Mouse (Mus musculus) small intestine, adult 2 months (tissue): ENCODE results near the gene Ctsw.

Experiments
- CTCF ChIP-seq: fragments of 200-500 bp; IDR thresholded peaks from 2 replicates; pipeline ENCODE4 v1.5.1; 2012; ENCODE audit warnings: low read depth, mild to moderate bottlenecking, control low read depth, inconsistent platforms, low read length, moderate library complexity, mixed read lengths; ENCODE audit not compliant: insufficient replicate concordance, insufficient read length; ENCODE audit errors: extremely low read depth
- POLR2A ChIP-seq: fragments of 200-500 bp; IDR thresholded peaks from 2 replicates; pipeline ENCODE4 v1.6.1; 2012; ENCODE audit warnings: low read depth, mild to moderate bottlenecking, control low read depth, inconsistent platforms, low read length, moderate library complexity

DNA sequence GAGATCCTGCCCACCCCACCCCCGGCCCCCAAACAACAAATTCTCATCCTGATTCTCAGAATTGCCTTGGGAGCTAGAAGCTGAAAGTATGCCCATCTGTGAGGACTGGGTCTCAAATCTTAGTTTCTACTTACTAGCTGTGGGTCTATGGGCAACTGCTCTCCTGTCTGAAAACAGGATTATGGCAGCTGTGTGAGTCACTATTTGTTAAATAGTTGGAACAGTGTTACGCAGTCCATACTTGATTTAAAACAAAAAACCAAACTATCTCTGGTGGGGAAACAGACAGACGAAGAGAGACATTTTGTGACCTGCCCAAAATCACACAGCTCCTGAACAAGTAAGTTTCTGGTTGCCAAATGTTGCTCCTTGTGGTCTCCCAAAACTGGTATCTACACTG is 18.6 kb downstream of the Ctsw start:
- no peak for TF ChIP-seq POLR2A
- no peak for TF ChIP-seq CTCF
